Mouse (Mus musculus) c-Kit-positive CD71-positive TER-119-negative erythroid progenitor cells, embryonic 14.5 days (primary cell): ENCODE data around the gene Calhm5.

Source experiments
- DNase-seq: peaks from one replicate; pipeline ENCODE4 v3.0.0-alpha.2; 2013; ENCODE audit warnings: low read depth

The Calhm5 gene

GRCm38 (mm10) chr10:34070999-34071492 is 25.3 kb downstream of the Calhm5 start:
- DNase-seq: no peak

GRCm38 (mm10) chr10:34069606-34070005 is 26.7 kb downstream of the Calhm5 start:
- DNase-seq: no peak

DNA sequence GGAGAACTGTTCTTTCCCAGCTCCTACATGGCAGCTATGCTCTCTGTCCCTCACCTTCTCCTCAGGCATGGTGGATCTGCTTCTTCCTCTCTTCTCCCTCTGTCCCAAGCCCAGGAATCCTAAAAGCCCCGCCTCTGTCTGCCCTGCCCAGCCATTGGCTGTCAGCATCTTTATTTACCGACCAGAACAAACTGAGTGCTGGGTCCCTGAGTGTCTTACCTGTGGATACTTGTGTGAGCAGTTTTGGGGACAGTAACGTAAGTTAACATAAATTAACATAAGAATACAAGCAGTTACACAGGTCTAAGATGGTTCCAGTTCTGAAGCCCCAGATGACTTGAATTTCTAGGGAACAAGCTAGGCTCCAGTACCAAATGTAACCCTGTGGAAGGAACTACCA is 29.7 kb downstream of the Calhm5 start:
- DNase-seq: no peak

- no peak for DNase-seq
These were observed 42.3 kb downstream of the Calhm5 start for GRCm38 (mm10) chr10:34053987-34054386.

GRCm38 (mm10) chr10:34044210-34044609 is 52.1 kb downstream of the Calhm5 start, which contains the start of gene Calhm4:
Gene Calhm4, minus strand, starts transcription at chr10:34044310.
- DNase-seq: no peak
